Mouse (Mus musculus) neural tube, embryonic 15.5 days (tissue): ENCODE results near the gene Gad2. TPM values are rescaled to one million over a fixed set of nuclear protein-coding genes. Genes with fewer than 3 reads are reported as not detected.
A peak's percentile ranks its signal among the peaks of the same experiment; 100 is the strongest.

Experiments
- ATAC-seq: fragments of 200-750 bp; cut with Nextera tagmentation; 2 replicates; pipeline ENCODE4 v1.8.0; 2017; ENCODE audit warnings: mild to moderate bottlenecking, moderate TSS enrichment, moderate library complexity; ENCODE audit not compliant: low FRiP score
- H3K27ac ChIP-seq: fragments of 300-500 bp; sonication (generic); replicated peaks from 2 replicates; pipeline ENCODE4 v1.5.1; 2015; ENCODE audit warnings: mild to moderate bottlenecking, inconsistent platforms
- H3K27me3 ChIP-seq: fragments of 300-500 bp; sonication (generic); replicated peaks from 2 replicates; pipeline ENCODE4 v1.6.1; 2015; ENCODE audit warnings: inconsistent platforms
- H3K36me3 ChIP-seq: fragments of 300-500 bp; sonication (generic); 2 replicates; pipeline ENCODE4 v1.6.1; 2015; ENCODE audit warnings: inconsistent platforms
- H3K4me1 ChIP-seq: fragments of 300-500 bp; sonication (generic); 2 replicates; pipeline ENCODE4 v1.6.1; 2015; ENCODE audit warnings: inconsistent platforms
- H3K4me2 ChIP-seq: fragments of 300-500 bp; sonication (generic); 2 replicates; pipeline ENCODE4 v1.6.1; 2015; ENCODE audit warnings: inconsistent platforms, mild to moderate bottlenecking, moderate library complexity
- H3K4me3 ChIP-seq: fragments of 300-500 bp; sonication (generic); replicated peaks from 2 replicates; pipeline ENCODE4 v1.5.1; 2015; ENCODE audit warnings: mild to moderate bottlenecking, inconsistent platforms
- H3K9ac ChIP-seq: fragments of 300-500 bp; sonication (generic); replicated peaks from 2 replicates; pipeline ENCODE4 v1.6.1; 2015; ENCODE audit warnings: mild to moderate bottlenecking, inconsistent platforms
- H3K9me3 ChIP-seq: fragments of 300-500 bp; sonication (generic); replicated peaks from 2 replicates; pipeline ENCODE4 v1.6.1; 2016; ENCODE audit warnings: inconsistent platforms
- WGBS: fragments of 180-500 bp; shearing (Covaris S2); methylation state at CpG from one replicate; pipeline ENCODE4 v1.1.7; 2015; ENCODE audit warnings: mixed read lengths; 5-methylcytosine and 5-hydroxymethylcytosine counted together
- polyA plus RNA-seq: library from polyadenylated mRNA; unstranded; fragments of >200 nt; fragmentation: Nextera tagmentation; extraction: Ambion mirVana; gene quantifications from 2 replicates; pipeline ENCODE4 v1.2.1, GENCODE M21; 2015

Gad2 gene
- polyA plus RNA-seq, 1 experiment from 2014 or later, result 35.7 TPM

GRCm38 (mm10) chr2:22620978-22621827 is 802 bp upstream of the Gad2 start:
- Histone ChIP-seq H3K27me3 (peaks cover 44% of the 10 kb centered on the region), H3K4me2 (peak overlapping the region; percentile 79)
- peak; percentile 60 for ATAC-seq

DNA sequence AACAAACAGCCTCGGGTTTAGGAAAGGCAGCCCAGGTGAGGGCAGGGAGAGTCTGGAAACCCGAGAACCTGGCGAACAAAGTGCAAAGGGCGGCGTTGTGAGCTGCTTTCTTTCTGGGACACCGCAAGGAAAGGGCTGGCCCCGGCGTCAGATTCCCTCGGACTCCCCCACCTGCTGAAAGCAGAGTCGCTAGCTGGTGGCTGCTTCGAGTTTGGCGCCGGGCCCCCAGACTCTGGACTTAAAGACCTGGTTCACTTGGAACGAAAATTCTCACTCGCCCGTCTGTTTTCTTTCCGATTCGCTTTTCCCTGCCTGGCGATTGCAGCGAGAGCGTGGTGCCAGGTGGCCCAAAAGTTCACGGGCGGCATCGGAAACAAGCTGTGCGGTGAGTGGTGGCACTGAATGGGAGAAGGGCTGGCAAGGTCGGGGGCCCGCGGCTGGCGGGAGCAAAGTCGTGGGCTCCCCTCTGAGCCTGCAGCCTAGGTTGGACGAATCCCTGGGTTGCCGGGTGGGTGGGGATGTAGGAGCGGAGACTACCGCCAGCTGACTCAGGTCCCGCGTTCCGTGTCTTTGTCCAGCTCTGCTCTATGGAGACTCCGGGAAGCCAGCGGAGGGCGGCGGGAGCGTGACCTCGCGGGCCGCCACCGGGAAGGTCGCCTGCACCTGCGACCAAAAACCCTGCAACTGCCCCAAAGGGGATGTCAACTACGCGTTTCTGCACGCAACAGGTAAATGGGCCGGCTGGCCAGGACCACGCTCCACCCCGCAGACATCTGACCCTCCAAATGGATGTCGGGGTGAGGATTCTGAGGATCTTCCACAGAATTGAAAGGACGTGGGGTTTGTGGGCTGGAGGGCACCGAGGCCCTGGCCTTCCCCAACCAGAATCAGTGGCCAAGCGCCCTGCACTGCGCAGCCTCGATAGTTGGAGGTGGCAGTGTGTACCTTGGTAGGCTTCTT is 1.4 kb downstream of the Gad2 start:
- H3K9ac ChIP-seq, result peak overlapping the region; percentile 56
- H3K36me3 ChIP-seq, result no peaks in the 10 kb centered on the region
- H3K27me3 ChIP-seq, result peaks cover 54% of the 10 kb centered on the region
- peak overlapping the region; percentile 52 for H3K4me3 ChIP-seq
- ATAC-seq, result no peak
- under 1% methylated on average over 60 of the region's 60 CpGs for WGBS
- H3K27ac ChIP-seq, result peak overlapping the region; percentile 93
- H3K4me1 ChIP-seq, result peaks cover 42% of the 10 kb centered on the region
- no peaks in the 10 kb centered on the region for H3K9me3 ChIP-seq
- H3K4me2 ChIP-seq, result peak overlapping the region; percentile 79

More at GRCm38 (mm10) chr2:22620978-22621827, 802 bp upstream of the Gad2 start:
- Histone ChIP-seq H3K4me3 (peak overlapping the region; percentile 52), H3K4me1 (peaks cover 42% of the 10 kb centered on the region), H3K27ac (peak overlapping the region; percentile 93), H3K9me3 (no peaks in the 10 kb centered on the region), H3K36me3 (no peaks in the 10 kb centered on the region), H3K9ac (peak overlapping the region; percentile 56)
- 4% methylated on average over 20 of the region's 20 CpGs for WGBS

DNA sequence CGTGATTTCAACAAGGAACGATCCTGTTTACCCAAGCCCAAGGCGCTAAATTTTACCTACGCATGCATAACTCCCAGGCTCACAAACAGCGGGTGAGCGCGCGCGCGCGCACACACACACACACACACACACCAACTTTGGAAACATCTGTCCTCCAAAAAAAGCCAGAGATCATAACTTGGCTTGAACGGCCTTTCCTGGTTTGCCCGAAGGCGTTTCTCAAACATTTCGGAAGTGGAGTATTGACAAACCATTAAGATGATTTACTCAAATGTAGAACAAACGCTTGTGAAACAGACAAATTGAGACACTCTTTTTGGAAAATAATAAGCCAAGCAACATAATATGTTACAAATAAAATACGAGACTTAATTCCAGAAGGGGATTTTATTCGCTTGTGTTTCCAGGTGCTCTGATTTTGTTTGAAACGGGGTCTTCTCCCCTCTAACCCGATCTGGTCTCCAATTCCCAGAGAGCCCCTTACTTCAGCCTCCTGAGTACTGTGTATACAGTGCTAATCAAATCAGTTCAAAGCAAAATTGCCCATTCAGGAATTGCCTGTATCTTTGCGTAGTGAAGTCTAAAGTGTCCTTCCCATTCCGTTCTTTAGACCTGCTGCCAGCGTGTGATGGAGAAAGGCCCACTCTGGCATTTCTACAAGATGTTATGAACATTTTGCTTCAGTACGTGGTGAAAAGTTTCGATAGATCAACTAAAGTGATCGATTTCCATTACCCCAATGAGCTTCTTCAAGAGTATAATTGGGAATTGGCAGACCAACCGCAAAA is 2.4 kb downstream of the Gad2 start:
- no peak for ATAC-seq
- H3K36me3 ChIP-seq, result no peaks in the 10 kb centered on the region
- H3K9ac ChIP-seq, result peak overlapping the region; percentile 56
- peaks cover 40% of the 10 kb centered on the region for H3K4me1 ChIP-seq
- peak overlapping the region; percentile 79 for H3K4me2 ChIP-seq
- peak overlapping the region; percentile 93 for H3K27ac ChIP-seq
- H3K4me3 ChIP-seq, result peak overlapping the region; percentile 52
- 2% methylated on average over 27 of the region's 27 CpGs for WGBS
- no peaks in the 10 kb centered on the region for H3K9me3 ChIP-seq
- peaks cover 47% of the 10 kb centered on the region for H3K27me3 ChIP-seq

DNA sequence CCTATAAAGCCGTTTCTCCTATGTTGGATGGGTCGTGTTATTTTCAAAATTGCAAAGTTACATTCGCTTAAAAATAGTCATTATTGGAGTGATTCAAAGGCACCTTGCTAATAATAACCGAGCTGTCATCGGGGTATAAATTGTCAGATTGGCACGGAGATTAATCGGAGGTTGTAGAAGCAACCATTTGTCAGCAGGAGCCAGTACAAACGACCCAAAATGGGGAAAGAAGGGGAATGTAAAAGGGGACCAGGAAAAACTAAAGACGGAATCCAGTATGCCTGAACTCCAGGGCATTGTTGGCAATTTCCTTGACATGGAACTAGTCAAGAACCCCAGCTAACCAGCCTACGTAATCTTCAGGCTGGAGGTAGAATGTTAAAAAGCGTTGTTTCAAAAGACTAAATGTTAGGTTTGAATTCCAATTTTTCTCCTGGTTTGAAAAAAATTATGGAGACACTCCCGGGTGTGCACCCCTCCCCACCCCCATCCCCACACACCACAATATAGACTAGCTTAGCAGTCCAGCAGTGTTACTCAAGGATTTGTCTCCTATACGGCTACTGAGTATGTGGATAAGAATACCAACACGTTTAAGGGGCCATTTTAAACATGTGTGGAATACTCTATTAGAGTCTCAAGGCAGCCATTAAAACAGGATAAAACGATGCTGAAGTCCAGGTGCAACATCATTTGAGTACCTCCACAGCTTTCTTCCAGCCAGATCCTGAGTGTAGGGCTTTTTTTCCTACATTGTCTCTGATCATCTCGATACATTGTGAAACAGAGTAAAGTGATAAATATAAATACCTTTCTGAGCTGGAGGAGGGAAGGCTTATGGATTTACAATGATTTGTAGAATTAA is 3.3 kb downstream of the Gad2 start:
- Histone ChIP-seq H3K27me3 (peaks cover 44% of the 10 kb centered on the region), H3K27ac (peak overlapping the region; percentile 93), H3K9ac (peak overlapping the region; percentile 17; the same call in 1 of the 2 replicates), H3K4me2 (peak overlapping the region; percentile 79), H3K9me3 (no peaks in the 10 kb centered on the region), H3K4me1 (peaks cover 33% of the 10 kb centered on the region), H3K4me3 (peak overlapping the region; percentile 52), H3K36me3 (no peaks in the 10 kb centered on the region)
- WGBS, result 4% methylated on average over 16 of the region's 16 CpGs
- no peak for ATAC-seq

GRCm38 (mm10) chr2:22627147-22627666 is 5.2 kb downstream of the Gad2 start:
- H3K27me3 ChIP-seq, result peaks cover 32% of the 10 kb centered on the region
- peaks cover 17% of the 10 kb centered on the region for H3K4me1 ChIP-seq
- no peaks in the 10 kb centered on the region for H3K9me3 ChIP-seq
- peak overlapping the region; percentile 79 for H3K4me2 ChIP-seq
- 23% methylated on average over 3 of the region's 3 CpGs for WGBS
- ATAC-seq, result no peak
- H3K27ac ChIP-seq, result peak overlapping the region; percentile 66
- H3K9ac ChIP-seq, result no peak overlapping the region
- no peaks in the 10 kb centered on the region for H3K36me3 ChIP-seq
- H3K4me3 ChIP-seq, result peak overlapping the region; percentile 7

DNA sequence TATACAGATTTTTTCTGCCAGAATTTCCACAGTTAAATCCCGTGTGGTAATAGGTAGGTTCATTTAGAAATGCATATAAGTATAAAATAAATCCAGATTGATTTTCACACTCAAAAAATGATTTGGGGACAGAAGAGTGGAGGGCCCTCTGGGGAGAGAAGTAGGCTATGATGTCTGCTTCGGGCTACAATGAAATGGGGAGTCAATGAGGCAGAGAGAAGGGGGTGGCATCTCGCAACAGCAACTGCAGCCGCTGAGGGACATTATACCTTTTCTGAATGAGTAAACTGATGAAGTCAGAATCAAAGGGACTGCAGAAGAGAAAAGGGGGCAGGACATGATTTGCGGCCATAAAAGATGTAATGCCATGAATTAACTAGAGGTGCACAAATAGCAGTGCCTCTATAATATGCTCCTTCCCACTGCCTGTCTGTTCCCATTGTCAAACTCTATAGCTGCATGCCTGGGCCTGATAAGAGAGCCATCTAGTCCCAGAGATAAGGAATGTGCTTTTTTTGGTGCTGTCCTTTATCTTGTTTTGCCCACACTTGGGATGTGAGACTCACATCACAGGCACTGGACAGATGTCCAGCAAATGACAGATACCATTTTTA is 5.9 kb downstream of the Gad2 start:
- 14% methylated on average over 5 of the region's 5 CpGs for WGBS
- Histone ChIP-seq H3K4me1 (peaks cover 10% of the 10 kb centered on the region), H3K9ac (peak overlapping the region; percentile 24; the same call in 1 of the 2 replicates), H3K4me2 (peak overlapping the region; percentile 79), H3K27me3 (peaks cover 29% of the 10 kb centered on the region), H3K36me3 (no peaks in the 10 kb centered on the region), H3K4me3 (peak overlapping the region; percentile 10), H3K9me3 (no peaks in the 10 kb centered on the region), H3K27ac (peak overlapping the region; percentile 66)
- peak; percentile 51; the same call in 1 of the 2 replicates for ATAC-seq

- H3K9ac ChIP-seq, result no peak overlapping the region
- H3K27ac ChIP-seq, result no peak overlapping the region
- no peak overlapping the region for H3K4me2 ChIP-seq
- H3K9me3 ChIP-seq, result no peaks in the 10 kb centered on the region
- WGBS, result 46% methylated on average over 8 of the region's 8 CpGs
- ATAC-seq, result no peak
- no peaks in the 10 kb centered on the region for H3K36me3 ChIP-seq
- no peaks in the 10 kb centered on the region for H3K27me3 ChIP-seq
- no peak overlapping the region for H3K4me3 ChIP-seq
- no peaks in the 10 kb centered on the region for H3K4me1 ChIP-seq
These were observed 12.8 kb downstream of the Gad2 start for GRCm38 (mm10) chr2:22634766-22635165.

DNA sequence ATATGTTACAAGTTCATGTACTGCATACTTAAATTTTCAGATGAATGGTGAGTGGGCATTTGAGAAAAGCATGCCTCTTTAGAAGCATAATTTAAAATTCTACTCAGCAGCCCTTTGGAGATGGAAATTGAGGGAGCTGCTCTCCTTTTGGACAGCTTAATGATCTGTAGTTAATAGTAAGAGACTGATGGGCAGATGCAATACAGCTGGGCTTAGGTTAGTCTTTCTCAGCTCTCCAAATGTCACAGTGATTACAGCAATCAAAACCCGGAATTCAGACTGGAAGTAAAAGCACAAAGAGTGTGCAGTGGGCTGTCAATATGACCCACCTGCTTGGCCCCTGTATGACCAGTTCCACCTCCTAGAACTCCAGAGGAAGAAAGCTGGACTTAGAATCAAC is 24.1 kb downstream of the Gad2 start:
- Histone ChIP-seq H3K4me2 (no peak overlapping the region), H3K4me1 (no peaks in the 10 kb centered on the region), H3K4me3 (no peak overlapping the region), H3K9ac (no peak overlapping the region), H3K9me3 (no peaks in the 10 kb centered on the region), H3K36me3 (no peaks in the 10 kb centered on the region), H3K27ac (no peak overlapping the region), H3K27me3 (no peaks in the 10 kb centered on the region)
- ATAC-seq, result no peak
- 11% methylated on average over 1 of the region's 1 CpGs for WGBS

DNA sequence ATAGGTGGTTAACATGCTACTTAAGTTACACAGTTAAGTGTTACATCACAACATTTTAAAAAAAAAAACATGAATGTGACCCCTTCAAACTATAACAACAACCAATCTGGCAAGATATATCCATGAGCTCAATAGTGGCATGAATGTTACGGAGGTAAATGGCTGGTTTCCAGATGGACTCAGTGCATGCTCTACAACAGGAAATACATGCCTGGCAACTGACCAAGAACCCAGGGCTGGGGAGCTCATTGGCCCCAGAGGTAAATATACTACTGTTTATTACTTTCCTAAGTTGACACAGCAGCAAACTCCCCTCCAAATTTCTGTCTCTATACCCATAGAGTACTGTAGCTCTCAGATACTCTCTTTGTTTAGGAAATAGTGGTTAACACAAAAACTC is 26.4 kb downstream of the Gad2 start:
- no peak overlapping the region for H3K4me2 ChIP-seq
- no peak for ATAC-seq
- no peak overlapping the region for H3K9ac ChIP-seq
- no peaks in the 10 kb centered on the region for H3K9me3 ChIP-seq
- H3K4me1 ChIP-seq, result no peaks in the 10 kb centered on the region
- no peak overlapping the region for H3K27ac ChIP-seq
- H3K27me3 ChIP-seq, result no peaks in the 10 kb centered on the region
- no peak overlapping the region for H3K4me3 ChIP-seq
- WGBS, result 65% methylated on average over 1 of the region's 1 CpGs
- H3K36me3 ChIP-seq, result no peaks in the 10 kb centered on the region

GRCm38 (mm10) chr2:22651826-22652225 is 29.8 kb downstream of the Gad2 start:
- no peak for ATAC-seq
- WGBS, result 89% methylated on average over 4 of the region's 4 CpGs
- H3K4me3 ChIP-seq, result no peak overlapping the region
- no peaks in the 10 kb centered on the region for H3K27me3 ChIP-seq
- H3K36me3 ChIP-seq, result no peaks in the 10 kb centered on the region
- H3K4me2 ChIP-seq, result no peak overlapping the region
- no peaks in the 10 kb centered on the region for H3K9me3 ChIP-seq
- H3K9ac ChIP-seq, result no peak overlapping the region
- H3K4me1 ChIP-seq, result no peaks in the 10 kb centered on the region
- no peak overlapping the region for H3K27ac ChIP-seq
